Mouse (Mus musculus) embryonic facial prominence, embryonic 11.5 days (tissue): ENCODE results near the gene Nfe2l1. TPM values are rescaled to one million over a fixed set of nuclear protein-coding genes. Genes with fewer than 3 reads are reported as not detected.
A peak's percentile ranks its signal among the peaks of the same experiment; 100 is the strongest.

Source experiments
- ATAC-seq: fragments of 200-750 bp; cut with Nextera tagmentation; replicated peaks from 2 replicates; pipeline ENCODE4 v1.8.0; 2017; ENCODE audit warnings: low read depth; ENCODE audit not compliant: insufficient number of reproducible peaks, low FRiP score, low TSS enrichment
- DNase-seq: peaks from one replicate; pipeline ENCODE4 v3.0.0-alpha.2; 2015; ENCODE audit warnings: low spot score
- H3K27ac ChIP-seq: fragments of 300-500 bp; sonication (generic); replicated peaks from 2 replicates; pipeline ENCODE4 v1.5.1; 2014; ENCODE audit warnings: mild to moderate bottlenecking, low read depth, low read length, control low read depth
- H3K27me3 ChIP-seq: fragments of 300-500 bp; sonication (generic); 2 replicates; pipeline ENCODE4 v1.6.1; 2014; ENCODE audit warnings: mild to moderate bottlenecking, low read length, moderate library complexity, mixed read lengths; ENCODE audit not compliant: control insufficient read depth, insufficient read depth
- H3K36me3 ChIP-seq: fragments of 300-500 bp; sonication (generic); replicated peaks from 2 replicates; pipeline ENCODE4 v1.6.1; 2014; ENCODE audit warnings: low read depth, mild to moderate bottlenecking, low read length, moderate library complexity, mixed read lengths; ENCODE audit not compliant: control insufficient read depth, insufficient read depth
- H3K4me1 ChIP-seq: fragments of 300-500 bp; sonication (generic); 2 replicates; pipeline ENCODE4 v1.6.1; 2014; ENCODE audit warnings: low read length, mixed read lengths; ENCODE audit not compliant: control insufficient read depth, insufficient read depth
- H3K4me2 ChIP-seq: fragments of 300-500 bp; sonication (generic); 2 replicates; pipeline ENCODE4 v1.6.1; 2014; ENCODE audit warnings: low read depth, mild to moderate bottlenecking, control low read depth, low read length, moderate library complexity
- H3K4me3 ChIP-seq: fragments of 300-500 bp; sonication (generic); 2 replicates; pipeline ENCODE4 v1.5.1; 2014; ENCODE audit warnings: low read depth, low read length, control low read depth
- H3K9ac ChIP-seq: fragments of 300-500 bp; sonication (generic); replicated peaks from 2 replicates; pipeline ENCODE4 v1.6.1; 2014; ENCODE audit warnings: mild to moderate bottlenecking, control low read depth, low read length
- H3K9me3 ChIP-seq: fragments of 300-500 bp; sonication (generic); replicated peaks from 2 replicates; pipeline ENCODE4 v1.6.1; 2016; ENCODE audit warnings: mild to moderate bottlenecking, low read length, inconsistent platforms, mixed read lengths; ENCODE audit not compliant: control insufficient read depth
- WGBS: fragments of 180-500 bp; shearing (Covaris S2); extraction: QIAGEN DNeasy Blood & Tissue Kit; methylation state at CpG from one replicate; pipeline ENCODE4 v1.1.7; 2014; 5-methylcytosine and 5-hydroxymethylcytosine counted together
- polyA plus RNA-seq: library from polyadenylated mRNA; unstranded; fragments of >200 nt; fragmentation: Nextera tagmentation; extraction: Ambion mirVana; gene quantifications from 2 replicates; pipeline ENCODE4 v1.2.1, GENCODE M21; 2014

The Nfe2l1 gene
- polyA plus RNA-seq, 1 experiment from 2014 or later = 32.5 TPM

DNA sequence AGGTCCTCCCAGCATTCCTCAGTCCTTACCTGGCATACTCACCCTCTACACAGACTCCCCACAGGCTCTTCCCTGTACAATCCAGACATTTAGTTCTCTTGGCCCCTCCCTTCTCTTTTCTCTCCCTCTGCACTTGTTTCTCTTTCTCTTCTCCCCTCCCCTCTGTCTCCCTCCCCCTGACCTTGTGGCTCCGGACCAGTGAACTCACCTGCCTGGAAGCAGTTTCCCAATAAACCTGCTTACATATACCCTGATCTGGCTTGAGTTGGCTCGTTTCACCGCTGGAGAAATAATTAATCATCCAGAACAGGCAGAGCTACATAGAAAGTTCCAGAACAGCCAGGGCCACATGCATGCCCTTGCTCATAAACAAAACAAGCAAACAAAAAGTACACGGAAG lies 1.7 kb upstream of the Nfe2l1 start:
- Histone ChIP-seq H3K27me3 (no peaks in the 10 kb centered on the region), H3K4me3 (no peak overlapping the region), H3K9me3 (no peaks in the 10 kb centered on the region), H3K9ac (no peak overlapping the region), H3K27ac (no peak overlapping the region), H3K4me1 (peaks cover 6% of the 10 kb centered on the region), H3K36me3 (peaks cover 2% of the 10 kb centered on the region; the same call in 1 of the 2 replicates), H3K4me2 (no peak overlapping the region)
- DNase-seq (no peak), ATAC-seq (no peak)
- WGBS = 74% methylated on average over 4 of the region's 4 CpGs

DNA sequence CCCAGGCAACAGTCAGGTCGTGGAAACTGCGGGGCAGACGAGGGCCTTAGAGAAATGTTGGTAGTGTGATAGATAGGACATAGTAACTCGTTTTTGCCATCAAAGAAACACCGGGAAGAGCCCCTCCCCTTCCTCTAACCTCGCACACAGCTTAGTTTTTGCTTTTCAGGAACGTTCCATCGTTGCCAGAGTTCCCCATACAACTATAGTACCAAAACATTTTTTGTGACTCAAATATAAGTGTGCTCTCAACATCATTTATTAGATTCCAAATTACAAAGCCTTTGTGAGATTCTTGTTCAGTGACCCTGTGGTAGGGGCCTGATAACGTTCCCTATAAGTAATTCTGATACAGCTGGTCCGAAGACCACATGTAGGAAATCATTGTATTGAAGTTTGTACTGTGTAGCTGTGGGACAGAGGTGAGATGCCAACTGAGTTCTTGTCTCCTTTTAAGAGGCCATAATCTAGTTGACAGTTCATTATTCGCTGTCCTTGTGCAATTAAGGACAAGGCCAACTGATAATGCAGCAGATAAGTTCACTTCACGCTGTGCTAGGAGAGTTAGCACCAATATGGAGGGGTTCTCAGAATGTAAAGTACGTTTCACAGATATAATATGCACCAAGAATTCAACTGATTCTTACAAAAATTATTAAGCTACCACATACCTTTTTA lies 910 bp upstream of the Nfe2l1 start:
- 22% methylated on average over 13 of the region's 13 CpGs for WGBS
- Histone ChIP-seq H3K4me2 (peak overlapping the region; percentile 49), H3K27ac (peak overlapping the region; percentile 88), H3K4me3 (peak overlapping the region; percentile 63), H3K9me3 (no peaks in the 10 kb centered on the region), H3K9ac (peak overlapping the region; percentile 85), H3K4me1 (peaks cover 8% of the 10 kb centered on the region), H3K27me3 (no peaks in the 10 kb centered on the region), H3K36me3 (peaks cover 2% of the 10 kb centered on the region; the same call in 1 of the 2 replicates)
- DNase-seq = no peak
- no peak for ATAC-seq

DNA sequence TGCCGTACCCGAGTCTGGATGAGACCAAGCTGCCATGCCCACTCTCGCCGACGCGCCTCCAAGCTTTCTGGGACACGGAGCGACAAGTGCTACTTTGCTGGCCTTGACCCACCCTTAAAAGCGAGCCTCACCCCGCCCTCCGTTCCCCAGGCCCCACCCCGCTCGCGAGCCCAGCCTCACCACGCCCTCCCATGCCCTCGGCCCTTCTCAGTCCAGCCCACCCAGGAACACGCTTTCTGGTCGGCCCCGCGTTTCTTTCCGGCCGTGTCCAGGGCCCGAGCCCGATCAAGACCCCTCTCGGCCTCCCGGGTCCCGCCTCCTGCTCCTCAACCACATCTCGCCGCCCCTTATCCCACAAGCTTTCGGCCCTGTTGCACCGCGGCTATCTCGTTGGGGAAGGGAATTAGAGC lies 360 bp downstream of the Nfe2l1 start:
- H3K9ac ChIP-seq = peak overlapping the region; percentile 90
- peak; percentile 53 for ATAC-seq
- peak overlapping the region; percentile 89 for H3K4me3 ChIP-seq
- DNase-seq = peak; percentile 76
- no peaks in the 10 kb centered on the region for H3K27me3 ChIP-seq
- WGBS = under 1% methylated on average over 32 of the region's 33 CpGs
- H3K9me3 ChIP-seq = no peaks in the 10 kb centered on the region
- peak overlapping the region; percentile 97 for H3K27ac ChIP-seq
- peaks cover 15% of the 10 kb centered on the region for H3K4me1 ChIP-seq
- H3K4me2 ChIP-seq = peak overlapping the region; percentile 82
- H3K36me3 ChIP-seq = peaks cover 2% of the 10 kb centered on the region; the same call in 1 of the 2 replicates

DNA sequence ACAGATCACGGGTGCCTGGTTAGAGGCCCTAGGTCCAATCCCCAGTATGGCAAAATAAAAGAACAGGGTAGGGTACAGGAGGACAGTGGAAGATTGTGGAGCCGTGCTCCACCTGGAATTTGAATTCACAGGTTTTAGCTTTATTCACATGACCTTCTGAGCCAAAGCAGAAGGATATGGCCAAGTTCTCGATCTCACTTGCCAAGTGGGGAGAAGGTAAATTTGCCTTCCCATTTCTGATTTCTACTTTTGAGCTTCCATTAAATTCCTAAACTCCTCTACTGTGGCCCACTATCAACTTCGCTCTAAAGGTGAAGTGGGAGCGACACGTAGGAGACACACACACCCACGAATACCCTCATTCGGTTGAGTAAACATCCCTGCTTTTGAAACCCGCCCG lies 887 bp downstream of the Nfe2l1 start:
- no peak overlapping the region for H3K27ac ChIP-seq
- H3K4me3 ChIP-seq = peak overlapping the region; percentile 89
- H3K4me1 ChIP-seq = peaks cover 18% of the 10 kb centered on the region

GRCm38 (mm10) chr11:96827917-96828316 lies 1.9 kb downstream of the Nfe2l1 start:
- Histone ChIP-seq H3K9ac (peak overlapping the region; percentile 28; the same call in 1 of the 2 replicates), H3K4me2 (no peak overlapping the region), H3K27me3 (no peaks in the 10 kb centered on the region), H3K36me3 (peaks cover 2% of the 10 kb centered on the region; the same call in 1 of the 2 replicates), H3K4me3 (no peak overlapping the region), H3K27ac (no peak overlapping the region), H3K9me3 (no peaks in the 10 kb centered on the region), H3K4me1 (peaks cover 23% of the 10 kb centered on the region)
- ATAC-seq (no peak), DNase-seq (no peak)
- 79% methylated on average over 9 of the region's 9 CpGs for WGBS

More for the DNA sequence above, 887 bp downstream of the Nfe2l1 start:
- H3K9ac ChIP-seq = peak overlapping the region; percentile 90
- 17% methylated on average over 10 of the region's 10 CpGs for WGBS
- no peaks in the 10 kb centered on the region for H3K27me3 ChIP-seq
- peak overlapping the region; percentile 82 for H3K4me2 ChIP-seq
- H3K9me3 ChIP-seq = no peaks in the 10 kb centered on the region
- ATAC-seq (no peak), DNase-seq (no peak)
- H3K36me3 ChIP-seq = peaks cover 2% of the 10 kb centered on the region; the same call in 1 of the 2 replicates

- H3K36me3 ChIP-seq = peaks cover 2% of the 10 kb centered on the region; the same call in 1 of the 2 replicates
- no peaks in the 10 kb centered on the region for H3K27me3 ChIP-seq
- H3K9me3 ChIP-seq = no peaks in the 10 kb centered on the region
- no peak overlapping the region for H3K9ac ChIP-seq
- no peak overlapping the region for H3K4me3 ChIP-seq
- ATAC-seq (no peak), DNase-seq (no peak)
- H3K4me1 ChIP-seq = peaks cover 23% of the 10 kb centered on the region
- peak overlapping the region; percentile 19 for H3K4me2 ChIP-seq
- 86% methylated on average over 12 of the region's 12 CpGs for WGBS
- H3K27ac ChIP-seq = no peak overlapping the region
Observed at GRCm38 (mm10) chr11:96827062-96827581, 2.6 kb downstream of the Nfe2l1 start.

DNA sequence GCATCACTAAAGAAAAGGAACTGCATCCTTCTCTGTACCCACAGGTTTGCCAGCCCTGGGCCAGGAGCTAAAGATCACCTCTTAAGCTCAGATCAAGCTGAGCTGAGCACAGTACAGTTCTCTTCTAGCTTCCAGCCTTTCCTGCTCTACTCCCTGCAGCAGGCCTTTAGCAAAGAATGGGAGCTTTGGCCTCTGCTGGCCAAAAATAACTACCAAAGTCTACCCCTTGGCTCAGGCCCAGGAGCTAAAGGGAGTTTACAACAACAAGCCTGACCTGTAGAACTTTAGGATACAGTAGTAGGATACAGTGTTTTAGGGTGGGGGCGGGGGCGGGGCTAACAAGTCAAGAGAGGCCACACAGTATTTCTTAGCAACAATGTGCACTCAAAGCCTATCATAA lies 3.3 kb downstream of the Nfe2l1 start:
- Histone ChIP-seq H3K36me3 (peaks cover 2% of the 10 kb centered on the region; the same call in 1 of the 2 replicates), H3K4me3 (0 out of 2 replicates have a peak overlapping the region, but pooled peaks have one; percentile 1), H3K4me1 (peaks cover 23% of the 10 kb centered on the region), H3K4me2 (no peak overlapping the region; the same call in 1 of the 2 replicates), H3K27me3 (no peaks in the 10 kb centered on the region), H3K27ac (no peak overlapping the region), H3K9me3 (no peaks in the 10 kb centered on the region), H3K9ac (peak overlapping the region; percentile 6; the same call in 1 of the 2 replicates)
- ATAC-seq (no peak), DNase-seq (no peak)
- 81% methylated on average over 2 of the region's 2 CpGs for WGBS
